Mouse (Mus musculus) liver, embryonic 14.5 days (tissue): ENCODE results near the gene Car10.

Source experiments
- CTCF ChIP-seq: IDR thresholded peaks from 2 replicates; pipeline ENCODE4 v1.5.1; 2016; ENCODE audit warnings: antibody characterized with exemption, low read depth, control low read depth
- EP300 ChIP-seq: IDR thresholded peaks from 2 replicates; pipeline ENCODE4 v1.6.1; 2016; ENCODE audit warnings: antibody characterized with exemption, low read depth

GRCm38 (mm10) chr11:93643436-93643835 lies 545.6 kb downstream of the Car10 start:
- TF ChIP-seq EP300 (no peak), CTCF (no peak)
